Mouse (Mus musculus): ENCODE measurements at regions not wholly inside any gene's neighbourhood (a gene's known extent, or its start where the extent isn't known, plus 50 kb on each side); places are given as distances from the start of the nearest gene placed in this dataset.
"Not testable (repeated sequence)": the region's sequence is repeated elsewhere in the genome, so short reads cannot be mapped to it uniquely, and the experiment has no call there.

DNA sequence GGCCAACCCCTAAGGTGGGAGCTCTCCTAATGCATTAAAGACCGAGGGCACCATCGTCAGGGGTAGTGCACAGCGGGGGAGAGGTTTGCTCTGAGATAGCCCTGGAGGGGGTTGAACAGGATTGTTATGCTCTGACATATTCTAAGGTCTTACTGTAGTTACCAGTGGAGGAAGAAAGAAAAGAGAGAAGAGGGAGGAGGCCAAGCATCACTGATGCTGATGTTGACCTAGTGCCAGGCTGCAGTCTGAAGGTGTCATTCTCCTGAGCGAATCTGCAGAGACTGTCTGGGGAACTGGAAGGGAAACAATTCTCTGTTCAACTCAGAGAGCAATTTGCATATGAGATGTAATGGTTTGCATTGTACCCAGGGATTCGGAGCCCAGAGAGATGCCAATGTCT lies 139.4 kb upstream of the Zfp637 start:
- 88% methylated on average over 5 of the region's 5 CpGs for WGBS
- DNase-seq (ENCODE audit: low read depth, low spot score): no peak

DNA sequence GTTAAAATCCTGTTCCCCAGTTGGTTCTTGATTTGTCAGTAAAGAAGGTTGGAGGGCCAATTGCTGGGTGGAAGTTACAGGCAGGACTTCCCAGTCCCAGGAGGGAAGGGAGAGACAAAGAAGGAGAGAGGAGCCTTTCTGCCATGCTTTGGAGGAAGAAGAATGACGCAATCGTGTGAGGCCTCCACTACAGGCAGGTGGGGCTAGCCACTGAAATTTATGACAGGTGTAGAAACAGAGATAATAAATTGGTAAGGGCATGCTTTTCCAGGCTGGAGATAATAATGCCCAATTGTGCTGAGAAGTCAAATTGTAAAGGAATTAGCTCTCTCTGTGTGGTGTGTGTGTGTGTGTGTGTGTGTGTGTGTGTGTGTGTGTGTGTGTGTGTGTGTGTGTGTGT lies 135.0 kb upstream of the Zfp637 start:
- DNase-seq (ENCODE audit: low read depth, low spot score): no peak
- 21% methylated on average over 2 of the region's 2 CpGs for WGBS

DNA sequence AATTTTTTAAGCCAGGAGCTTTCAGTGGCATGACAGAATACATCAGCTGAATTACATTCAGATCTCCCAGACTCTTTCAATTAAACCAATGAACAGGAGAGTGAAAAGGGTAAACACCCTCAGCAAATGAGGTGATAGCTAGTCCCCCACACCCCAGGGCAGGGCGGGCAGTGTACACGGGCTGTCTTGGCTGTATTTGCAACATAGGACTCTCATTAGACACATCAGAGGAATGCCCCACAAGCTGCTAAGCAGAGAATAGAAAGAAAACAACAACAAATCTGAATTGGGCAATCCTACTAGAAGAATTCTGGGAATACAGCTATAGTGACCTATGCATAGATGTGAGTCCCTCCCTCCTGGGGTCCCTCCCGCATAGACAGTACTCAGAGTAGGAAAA lies 131.8 kb upstream of the Zfp637 start:
- no peak for DNase-seq (ENCODE audit: low read depth, low spot score)
- WGBS: 56% methylated on average over 3 of the region's 3 CpGs

DNA sequence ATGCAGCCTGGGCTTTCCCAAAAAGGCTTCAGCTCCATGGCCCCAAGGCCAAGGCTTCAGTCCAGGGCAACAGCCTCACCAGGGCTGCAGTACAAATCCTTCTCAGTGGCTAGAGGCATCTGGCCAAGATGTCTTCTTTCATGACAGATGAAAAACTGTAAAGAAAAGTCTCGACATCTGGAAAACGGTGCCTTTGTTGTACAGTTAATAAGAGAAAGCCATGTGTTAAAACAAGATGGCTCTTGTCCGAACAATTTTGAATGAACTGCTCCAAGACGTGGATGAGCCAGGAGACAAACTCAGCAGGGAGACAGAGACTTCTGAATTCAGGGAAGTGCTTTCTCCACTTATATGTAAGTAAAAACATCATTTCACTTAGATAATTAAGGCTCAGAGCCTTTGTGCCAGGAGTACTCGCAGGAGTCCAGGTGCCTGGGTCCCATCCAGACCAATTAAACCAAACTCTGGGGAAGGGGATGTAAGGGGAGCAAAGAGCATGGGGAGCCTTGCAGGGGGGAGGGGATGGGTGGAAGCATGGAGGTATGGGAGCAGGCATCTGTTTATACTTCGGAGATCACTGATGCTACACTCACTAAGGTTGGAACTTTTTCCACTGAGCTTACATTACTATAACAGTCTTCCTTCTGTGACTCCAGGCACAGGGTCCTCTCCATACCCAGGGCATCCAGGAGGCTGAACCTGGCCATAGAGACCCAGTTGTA lies 125.8 kb upstream of the Zfp637 start:
- WGBS: 79% methylated on average over 6 of the region's 6 CpGs
- no peak for DNase-seq (ENCODE audit: low read depth, low spot score)

DNA sequence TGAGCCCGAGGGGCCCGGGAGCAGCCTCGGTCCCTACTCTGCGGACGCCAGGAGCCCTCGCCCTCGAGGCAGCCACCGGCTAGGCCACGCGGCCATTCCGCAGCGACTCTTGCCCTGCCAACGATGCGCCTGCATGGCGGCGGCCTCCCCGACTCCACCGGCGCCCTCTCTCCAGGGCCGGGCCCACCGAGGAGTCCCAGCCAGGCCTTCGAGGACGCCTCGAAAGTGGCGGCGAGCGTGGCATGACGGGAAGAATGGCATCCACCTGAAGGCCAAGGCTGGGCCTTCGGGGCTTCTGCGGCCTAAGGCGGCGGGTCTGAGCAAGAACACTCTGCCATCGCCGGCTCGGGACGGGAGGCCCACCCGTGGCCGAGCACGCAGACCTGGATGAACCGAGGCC lies 124.6 kb upstream of the Zfp637 start:
- 82% methylated on average over 10 of the region's 40 CpGs for WGBS
- DNase-seq (ENCODE audit: low read depth, low spot score): not testable (repeated sequence)

DNA sequence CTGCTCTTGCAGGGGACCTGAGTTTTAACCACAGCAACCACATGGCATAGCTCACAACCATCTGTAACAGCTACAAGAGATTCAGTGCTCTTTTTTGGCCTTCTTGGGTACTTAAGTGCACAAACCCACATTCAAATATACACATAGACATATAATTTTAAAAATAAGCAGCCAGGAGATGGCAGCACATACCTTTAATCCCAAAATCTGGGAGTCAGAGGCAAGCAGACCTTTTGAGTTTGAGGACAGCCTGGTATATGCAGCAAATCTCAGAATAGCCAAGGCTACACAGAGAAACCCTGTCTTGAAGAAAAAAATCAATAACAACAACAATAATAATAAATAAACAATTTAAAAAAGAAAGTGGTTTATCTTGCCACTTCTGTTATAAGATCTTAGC lies 88.6 kb upstream of the Zfp637 start:
- DNase-seq (ENCODE audit: low read depth, low spot score): not testable (repeated sequence)

DNA sequence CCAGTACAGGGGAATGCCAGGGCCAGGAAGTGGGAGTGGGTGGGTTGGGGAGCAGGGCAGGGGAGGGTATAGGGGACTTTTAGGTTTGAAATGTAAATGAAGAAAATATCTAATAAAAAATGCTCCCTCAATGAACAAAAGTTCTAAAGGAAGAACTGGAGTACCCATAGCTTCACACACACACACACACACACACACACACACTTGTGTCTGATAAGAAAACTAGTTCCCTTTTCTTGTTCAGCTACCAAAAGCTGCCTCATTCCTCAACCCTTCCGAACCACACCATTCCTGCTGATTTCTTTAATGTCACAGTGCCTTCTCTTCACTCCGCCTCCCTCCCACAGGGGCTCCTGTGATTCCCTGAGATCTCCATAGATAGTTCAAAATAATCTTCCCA lies 85.3 kb upstream of the Zfp637 start:
- WGBS: 81% methylated on average over 2 of the region's 2 CpGs

DNA sequence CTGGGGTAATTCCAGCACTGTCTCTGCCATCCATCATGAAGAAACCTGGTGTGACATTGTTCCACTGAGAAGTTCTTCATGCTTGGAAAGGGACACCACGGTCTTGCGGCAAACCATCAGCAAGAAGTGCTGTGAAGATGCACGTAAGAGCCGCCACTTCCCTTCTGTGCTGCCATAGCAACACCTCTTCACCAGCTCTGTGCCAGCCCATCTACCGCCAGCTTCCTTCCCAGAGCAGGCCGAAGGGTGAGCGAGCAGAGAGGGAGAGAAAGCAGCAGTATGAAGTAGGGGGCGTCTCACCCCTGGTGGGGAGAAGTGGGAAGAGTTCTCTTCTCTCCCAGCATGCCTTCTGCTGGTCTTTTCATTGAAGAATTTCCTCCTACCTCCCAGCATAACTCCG lies 84.8 kb upstream of the Zfp637 start:
- WGBS: 68% methylated on average over 9 of the region's 9 CpGs
- DNase-seq (ENCODE audit: low read depth, low spot score): no peak

More for the DNA sequence above, 85.3 kb upstream of the Zfp637 start:
- DNase-seq (ENCODE audit: low read depth, low spot score): not testable (repeated sequence)

DNA sequence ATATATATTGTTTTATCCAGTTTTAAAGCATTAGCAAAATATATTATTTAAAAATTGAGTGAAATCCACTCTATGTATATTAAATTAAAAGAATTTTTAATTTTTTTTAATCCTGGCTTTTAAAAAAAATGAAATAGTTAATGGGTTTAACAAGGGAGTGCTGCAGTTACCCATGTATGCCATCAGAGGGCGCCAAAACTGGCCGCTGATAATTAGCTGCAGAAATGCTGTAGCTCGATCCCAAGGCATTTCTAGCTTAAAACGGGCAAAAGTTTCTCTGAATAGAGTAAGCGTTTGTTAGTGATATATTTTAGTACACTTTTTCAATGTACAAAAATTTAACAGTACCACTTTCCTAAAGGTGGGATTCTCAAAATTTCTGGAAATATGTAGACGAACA lies 82.5 kb upstream of the Zfp637 start:
- 9% methylated on average over 6 of the region's 6 CpGs for WGBS

DNA sequence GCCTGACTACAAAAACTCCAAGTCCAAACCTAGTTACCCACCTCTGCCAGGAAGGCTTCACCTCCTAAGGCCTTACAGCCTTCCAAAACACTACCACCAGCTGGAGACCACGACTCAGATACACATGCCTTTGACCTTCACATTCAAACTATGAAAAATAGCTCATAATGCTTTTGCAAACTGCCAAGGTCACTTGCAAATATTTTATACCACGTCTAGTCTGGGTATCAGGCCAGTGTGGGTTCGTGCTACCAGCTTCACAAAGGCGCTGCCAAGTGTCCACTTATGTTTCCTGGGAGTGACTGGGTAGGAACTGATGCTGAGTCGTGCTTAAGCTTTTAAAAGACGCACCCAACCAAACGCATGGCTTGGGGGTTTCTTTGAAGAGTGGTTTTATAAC lies 69.5 kb upstream of the Zfp637 start:
- DNase-seq (ENCODE audit: low read depth, low spot score): no peak
- 70% methylated on average over 7 of the region's 7 CpGs for WGBS

More for the DNA sequence above, 82.5 kb upstream of the Zfp637 start:
- DNase-seq (ENCODE audit: low read depth, low spot score): not testable (repeated sequence)

DNA sequence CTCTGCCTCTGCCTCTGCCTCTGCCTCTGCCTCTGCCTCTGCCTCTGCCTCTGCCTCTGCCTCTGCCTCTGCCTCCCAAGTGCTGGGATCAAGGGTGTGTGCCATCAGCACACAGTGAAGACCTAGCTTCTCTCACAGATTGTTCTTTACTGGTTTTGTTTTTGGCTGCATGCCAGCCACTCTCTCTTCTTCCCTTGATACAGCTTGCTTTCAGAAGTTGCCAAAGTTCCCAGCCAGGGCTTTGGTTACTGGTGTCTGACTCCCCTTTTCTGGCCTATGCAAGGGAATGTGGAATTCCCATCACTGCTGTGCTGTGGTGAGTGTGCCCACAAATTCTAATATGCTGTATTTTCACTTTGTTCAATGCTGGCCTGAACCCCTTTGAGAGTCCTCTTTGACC lies 68.6 kb upstream of the Zfp637 start:
- DNase-seq (ENCODE audit: low read depth, low spot score): no peak

DNA sequence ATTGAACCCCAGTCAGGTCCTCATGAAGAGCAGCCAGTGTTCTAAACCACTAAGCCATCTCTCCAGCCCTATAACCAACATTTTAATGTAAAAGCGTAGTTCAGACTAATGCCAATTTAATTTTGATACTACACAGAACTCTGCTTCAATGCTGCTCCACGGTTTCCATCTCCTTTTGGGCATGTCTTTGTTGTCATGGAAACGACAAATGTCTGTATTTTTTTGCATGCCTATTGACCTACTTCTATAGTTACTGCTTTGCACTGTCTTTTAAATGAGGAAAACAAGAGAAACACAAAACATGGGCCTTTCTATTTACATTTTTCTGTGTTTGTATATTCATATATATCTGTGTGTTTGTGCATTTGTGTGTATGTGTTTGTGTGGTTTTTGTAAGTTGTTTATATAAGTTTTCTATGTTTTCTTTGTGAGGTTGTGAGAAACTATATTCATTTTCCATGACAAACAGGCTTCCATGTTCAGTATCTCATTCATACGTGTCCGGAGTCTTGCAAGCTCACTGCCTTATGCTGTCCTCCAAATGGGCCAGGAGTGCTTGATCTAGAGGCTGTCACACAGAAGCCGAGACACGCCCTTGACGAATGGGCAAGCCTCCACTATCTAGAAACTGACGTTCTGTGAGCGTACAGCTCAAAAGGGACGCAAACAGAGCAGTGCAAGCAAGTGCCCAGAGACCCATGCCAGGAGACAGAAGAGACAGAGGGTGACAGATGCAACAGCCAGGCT lies 65.5 kb upstream of the Zfp637 start:
- no peak for DNase-seq (ENCODE audit: low read depth, low spot score)
- 71% methylated on average over 11 of the region's 11 CpGs for WGBS

DNA sequence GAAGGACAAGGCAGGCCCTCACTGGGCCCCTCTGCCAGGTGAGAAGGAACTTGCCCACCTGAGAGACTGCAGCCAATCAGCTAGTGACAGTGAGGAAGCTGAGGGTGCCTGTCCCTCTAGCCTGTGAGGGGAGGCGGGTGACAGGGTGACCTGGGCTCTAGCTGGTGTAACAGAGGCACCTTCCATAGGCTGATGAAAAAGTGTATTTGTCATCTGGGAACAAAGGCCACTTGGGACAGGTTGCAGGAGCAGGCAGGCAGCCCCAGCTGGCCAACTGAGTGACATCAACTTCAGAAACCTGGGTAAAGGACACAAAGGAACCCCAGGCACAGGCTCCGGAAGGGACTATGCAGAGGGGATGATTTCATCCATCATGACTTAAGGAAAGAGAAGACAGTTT lies 63.0 kb upstream of the Zfp637 start:
- WGBS: 71% methylated on average over 2 of the region's 2 CpGs
- no peak for DNase-seq (ENCODE audit: low read depth, low spot score)

DNA sequence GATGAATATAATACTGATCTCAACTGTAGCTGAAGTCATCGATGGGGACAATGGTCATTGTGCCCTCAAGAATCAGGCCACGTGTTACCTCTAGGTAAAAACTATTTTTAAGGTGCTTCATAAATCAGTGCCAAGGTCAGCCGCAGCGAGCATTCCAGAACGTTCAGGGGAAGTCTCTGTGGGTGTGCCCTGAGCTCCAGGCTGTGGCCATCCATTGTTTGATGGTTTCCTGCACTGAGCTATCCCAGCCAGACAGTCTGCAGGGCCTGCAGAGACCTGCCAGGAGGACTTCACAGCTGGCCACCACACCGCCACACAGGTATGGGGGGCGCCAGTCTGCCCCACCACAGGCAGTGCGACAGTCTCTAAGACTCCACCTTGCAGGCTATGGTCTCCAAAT lies 62.5 kb upstream of the Zfp637 start:
- 46% methylated on average over 8 of the region's 8 CpGs for WGBS

DNA sequence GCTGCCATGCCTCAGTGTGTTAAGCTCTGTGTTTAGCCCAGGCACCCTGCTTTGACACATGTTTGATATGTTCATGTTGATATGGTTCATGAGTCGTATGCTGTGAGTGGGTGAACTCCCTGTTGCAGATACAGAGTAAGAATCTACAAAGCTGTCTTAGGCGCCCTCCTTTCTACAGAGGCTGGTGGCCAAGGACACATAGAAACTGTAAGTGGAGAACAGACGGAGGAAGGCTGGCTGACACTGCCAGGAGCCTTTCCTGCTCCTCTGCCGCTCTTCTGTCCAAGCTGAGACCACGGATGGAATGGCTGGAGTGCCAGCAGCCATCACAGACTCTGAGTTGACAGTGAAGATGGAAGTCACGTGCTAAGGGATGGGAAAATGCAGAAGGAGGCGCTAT lies 62.0 kb upstream of the Zfp637 start:
- no peak for DNase-seq (ENCODE audit: low read depth, low spot score)
- 75% methylated on average over 7 of the region's 7 CpGs for WGBS

More for the DNA sequence above, 62.5 kb upstream of the Zfp637 start:
- DNase-seq (ENCODE audit: low read depth, low spot score): no peak

DNA sequence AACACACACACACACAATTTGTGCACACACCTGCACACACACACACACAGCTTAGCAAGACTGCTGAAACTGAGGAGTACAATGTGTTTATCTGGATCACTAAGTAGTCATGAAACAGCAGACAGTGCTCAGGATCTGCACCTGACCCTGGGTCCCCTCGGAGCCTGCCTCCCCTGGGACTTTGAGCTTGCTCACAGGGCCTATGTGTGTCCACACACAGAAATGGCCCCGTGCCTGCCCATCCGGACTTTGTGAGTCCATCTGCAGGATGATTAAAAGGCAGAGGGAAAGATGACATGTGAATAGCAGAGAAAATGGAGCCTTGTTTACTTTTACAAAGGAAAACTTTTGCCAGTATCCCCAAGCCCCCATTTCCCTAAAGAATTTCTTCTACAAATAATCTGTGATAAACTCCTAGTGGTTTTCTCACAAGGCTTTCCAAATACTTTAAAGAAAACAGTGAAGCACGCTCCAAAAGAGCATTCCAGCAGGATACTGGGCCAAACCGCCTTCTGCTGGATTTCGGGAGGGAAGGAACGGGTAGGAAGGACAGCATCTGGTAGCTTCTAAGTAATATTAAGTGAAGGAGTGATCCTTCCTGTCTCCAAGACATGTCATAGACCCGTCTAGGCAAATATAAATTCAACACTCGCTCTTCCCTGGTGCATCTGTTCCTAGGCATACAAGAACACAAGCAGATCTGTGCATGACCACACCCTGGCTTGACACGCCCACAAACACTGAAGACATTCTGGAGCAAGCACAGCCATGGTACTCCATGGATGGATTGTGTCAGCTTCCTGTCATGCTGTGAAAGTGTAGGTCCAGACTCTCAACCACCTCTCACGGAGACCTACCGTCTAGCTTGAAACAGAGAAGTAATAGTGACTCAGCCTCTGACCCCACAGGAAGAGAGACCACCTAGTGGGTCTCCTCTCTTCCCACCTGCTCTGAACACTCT lies 52.1 kb upstream of the Zfp637 start:
- WGBS: 61% methylated on average over 12 of the region's 12 CpGs
- no peak for DNase-seq (ENCODE audit: low read depth, low spot score)

DNA sequence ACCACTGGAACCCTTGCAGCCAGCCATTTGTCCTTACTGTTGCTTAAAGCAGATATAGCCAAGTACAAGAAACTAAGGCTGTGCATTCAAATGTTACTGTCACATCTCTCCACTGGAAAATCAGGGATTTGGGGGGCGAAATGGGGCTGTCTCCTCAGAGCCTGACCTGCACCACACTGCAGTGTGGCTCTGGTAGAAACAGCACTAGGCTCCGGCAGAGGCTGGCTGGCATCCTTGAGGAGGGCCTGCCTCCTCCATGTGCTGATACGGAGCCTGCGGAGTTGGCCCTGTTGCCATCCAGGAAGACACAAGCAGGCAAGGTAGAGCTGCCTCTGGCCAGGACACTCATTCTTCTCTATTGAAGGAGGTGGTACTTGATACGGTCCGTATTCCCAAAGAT lies 50.4 kb upstream of the Zfp637 start:
- 90% methylated on average over 6 of the region's 6 CpGs for WGBS
- DNase-seq (ENCODE audit: low read depth, low spot score): no peak
